Mouse (Mus musculus) natural killer cell, adult 2 months (primary cell): ENCODE data around the gene Itpr3.

ENCODE experiments used
- DNase-seq, 2 experiments: peaks; one replicate each; pipeline ENCODE4 v3.0.0; 2022; ENCODE audit warnings: low spot score in 2 of 2

Gene Itpr3

DNA sequence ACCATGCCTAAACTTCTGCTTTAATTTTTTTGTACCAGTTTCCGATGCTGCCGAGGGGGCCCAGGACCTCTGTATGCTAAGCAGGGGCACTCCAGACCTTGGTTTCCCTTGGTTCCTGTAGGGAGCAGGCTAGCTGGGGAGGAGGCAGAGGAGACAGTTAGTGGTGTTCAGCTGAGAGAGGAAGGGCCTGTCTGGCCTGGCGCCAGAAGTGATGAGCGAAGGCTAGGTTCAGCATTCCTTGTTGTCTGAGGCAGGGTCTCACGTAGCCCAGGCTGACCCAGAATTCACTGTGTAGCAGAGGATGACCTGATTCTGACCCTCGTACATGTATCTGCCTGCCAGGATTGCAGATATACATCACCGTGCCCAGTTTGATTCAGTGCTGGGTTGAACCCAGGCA, 13.8 kb downstream of the Itpr3 start:
- DNase-seq: no peak

DNA sequence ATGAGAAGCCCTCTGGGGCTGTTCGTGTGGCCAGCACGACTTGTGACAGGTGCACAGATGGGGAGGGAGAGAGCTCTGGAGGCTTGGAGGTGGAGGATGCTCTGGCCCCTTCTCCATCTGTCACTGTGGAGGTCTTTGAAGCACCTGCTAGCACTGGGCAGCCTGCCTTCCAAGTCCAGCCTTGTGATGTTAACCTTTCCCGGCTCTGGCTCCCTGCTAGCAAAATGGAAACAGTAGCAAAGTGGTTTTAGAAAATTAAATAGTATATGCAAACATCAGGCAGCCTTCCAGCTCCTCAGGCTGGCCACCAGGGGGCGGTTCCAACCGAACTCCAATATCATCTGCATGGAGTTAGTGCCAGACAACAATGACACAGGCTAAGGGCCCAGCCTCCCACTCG, 14.5 kb downstream of the Itpr3 start:
- DNase-seq: peak in 1 of 2 experiments; percentile 49

DNA sequence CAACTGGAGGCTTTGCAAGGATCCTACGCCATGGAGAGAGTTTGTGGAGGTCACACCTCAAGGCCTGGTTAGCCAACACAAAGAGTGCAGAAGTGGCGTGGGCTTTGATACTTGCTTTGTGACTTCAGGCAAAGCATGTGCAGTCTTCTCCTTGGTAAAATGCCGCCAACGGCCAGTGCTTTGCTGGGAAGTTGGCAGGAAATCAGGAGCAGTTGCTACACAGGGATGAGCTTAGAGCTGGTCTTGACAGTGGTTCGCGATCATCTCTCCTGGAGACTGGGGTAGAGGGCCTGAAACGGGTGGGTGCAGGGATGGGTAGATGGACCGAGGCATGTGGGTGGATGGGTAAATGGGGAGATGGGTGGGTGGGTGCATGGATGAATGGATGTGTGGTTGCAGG, 15.3 kb downstream of the Itpr3 start:
- no peak for DNase-seq

DNA sequence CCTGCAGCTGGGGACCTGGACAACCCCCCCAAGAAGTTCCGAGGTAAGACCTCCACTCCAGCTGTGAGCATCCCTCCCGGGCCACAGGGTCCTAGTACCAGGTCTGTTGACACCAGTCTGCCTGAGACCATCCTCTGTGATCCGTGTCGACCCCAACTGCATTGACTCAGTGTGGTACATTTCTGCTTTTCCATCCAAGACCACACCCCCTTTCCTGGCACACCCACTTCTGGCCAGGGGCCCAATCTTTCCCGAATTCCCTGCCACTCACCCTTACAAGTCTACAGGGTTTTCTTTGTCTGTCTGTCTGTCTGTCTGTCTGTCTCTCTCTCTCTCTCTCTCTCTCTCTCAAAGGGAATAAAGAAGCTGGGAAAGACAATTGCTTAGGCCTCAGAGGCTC, 16.0 kb downstream of the Itpr3 start:
- no peak for DNase-seq

DNA sequence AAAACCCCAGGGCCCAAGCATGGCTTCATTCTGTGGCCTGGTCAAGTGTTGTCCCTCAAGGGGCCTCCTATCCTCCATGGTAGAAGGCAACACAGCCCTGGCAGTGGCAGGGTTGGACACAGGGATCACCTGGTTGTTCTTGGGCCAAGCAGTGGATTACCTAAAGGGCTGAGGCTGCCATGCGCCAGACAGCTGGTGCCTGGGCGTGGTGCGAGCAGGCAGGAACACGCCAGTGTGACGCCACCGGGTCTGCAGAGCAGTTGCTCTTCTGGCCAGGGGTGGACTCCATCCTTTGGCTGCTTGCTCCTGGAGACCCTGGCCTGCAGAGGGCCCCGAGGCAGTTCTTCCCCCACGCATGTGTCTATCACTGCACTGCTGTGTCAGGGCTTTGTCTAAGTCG, 16.7 kb downstream of the Itpr3 start:
- no peak for DNase-seq

DNA sequence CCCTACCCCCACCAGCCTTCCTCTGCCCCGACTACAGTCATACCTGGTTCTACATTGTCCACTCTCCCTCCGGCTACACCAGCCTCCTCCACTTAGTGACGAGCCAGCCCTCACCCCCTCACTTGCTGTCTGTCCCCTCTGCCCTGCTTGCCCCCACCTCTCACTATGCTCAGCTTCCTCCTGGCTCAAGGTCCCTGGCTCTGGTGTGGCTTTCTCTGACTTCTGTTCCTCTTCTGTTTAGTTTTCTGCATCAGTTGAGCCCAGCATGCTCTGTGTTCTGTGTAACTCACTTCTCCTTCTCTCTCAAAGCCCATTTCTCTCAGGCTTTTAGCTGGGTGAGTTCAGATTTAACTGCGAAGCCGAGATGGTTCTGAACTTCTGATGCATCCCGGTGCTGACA, 17.1 kb downstream of the Itpr3 start:
- peak in 1 of 2 experiments; percentile 37 for DNase-seq

DNA sequence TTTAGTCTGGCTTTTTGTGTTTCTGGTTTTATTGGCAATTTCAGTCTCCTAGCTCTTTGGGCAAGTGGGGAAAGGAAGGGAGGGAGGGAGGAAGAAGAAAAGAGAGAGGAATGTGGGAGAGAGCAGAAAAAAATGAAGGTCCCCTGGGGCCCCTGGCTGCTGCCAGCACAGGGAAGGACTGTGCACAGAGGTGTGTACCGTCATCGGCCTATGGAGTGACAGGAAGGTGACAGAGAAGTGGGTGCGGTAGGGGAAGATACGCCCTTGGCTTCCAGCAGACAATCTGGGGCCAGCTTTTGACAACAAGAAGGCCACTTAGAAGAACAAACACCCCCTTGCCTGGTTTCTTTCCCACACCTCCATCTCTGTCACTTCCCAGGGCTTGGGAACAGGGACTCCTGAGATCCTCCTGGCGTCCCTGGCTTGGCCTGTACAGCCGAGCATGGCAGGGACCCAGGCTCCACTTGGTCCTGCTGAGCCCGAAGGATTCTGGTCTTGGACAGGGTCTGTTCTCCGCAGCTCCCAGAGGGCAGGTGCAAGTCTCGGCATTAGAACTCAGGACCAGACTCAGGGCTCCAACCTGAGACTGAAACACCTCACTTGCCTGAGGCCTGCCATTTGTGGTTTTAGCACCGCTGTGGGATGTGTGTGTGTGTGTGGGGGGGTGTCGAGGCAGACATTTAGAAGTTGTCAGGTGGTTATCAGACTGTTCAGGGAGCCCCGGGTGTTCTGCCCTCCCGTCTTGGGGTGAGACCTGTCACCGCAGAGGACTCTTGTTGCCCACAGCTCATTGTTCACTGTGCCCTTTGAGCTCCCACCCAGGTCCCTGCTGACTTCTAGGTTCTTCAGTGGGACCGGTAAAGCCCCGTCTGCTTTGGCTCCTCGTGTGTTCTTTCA, 18.0 kb downstream of the Itpr3 start:
- DNase-seq: peak; percentile 67 to 77

DNA sequence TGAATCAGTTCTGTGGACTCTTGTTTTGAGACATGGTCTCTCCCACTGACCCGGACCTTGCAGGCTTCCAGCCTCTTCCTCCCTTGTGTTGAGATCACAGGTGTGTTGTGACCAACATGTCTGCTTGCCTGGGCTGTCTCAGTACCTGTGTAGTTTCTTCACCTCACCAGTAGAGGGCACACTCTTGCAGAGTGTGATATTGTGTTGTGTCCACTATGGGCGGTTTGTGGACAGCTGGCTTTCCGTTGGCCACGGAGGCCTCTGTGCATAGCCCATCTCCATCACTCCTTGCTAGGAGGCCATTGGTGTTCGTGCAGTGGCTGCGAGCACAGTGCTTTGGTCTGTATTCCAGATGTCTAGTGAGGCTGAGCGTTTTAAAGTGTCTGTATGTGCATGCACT, 20.0 kb downstream of the Itpr3 start:
- DNase-seq: no peak

DNA sequence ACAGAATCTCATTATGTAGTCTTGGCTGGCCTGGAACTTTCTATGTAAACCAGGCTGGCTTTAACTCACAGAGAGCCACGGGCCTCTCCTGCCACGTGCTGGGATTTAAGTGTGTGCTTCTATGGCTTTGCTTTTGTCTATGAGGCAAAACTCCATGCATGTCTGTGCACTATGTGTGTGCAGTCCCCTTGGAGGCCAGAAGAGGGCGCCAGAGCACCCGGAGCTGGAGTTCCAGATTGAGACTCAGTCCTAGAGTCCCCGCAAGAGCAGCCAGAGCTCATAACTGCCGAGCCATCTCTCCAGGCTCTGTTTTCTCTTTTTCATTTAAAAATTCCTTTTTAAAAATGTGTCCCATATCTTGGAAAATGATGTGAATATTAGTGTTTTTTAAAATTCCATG, 20.8 kb downstream of the Itpr3 start:
- peak in 1 of 2 experiments; percentile 50 for DNase-seq

DNA sequence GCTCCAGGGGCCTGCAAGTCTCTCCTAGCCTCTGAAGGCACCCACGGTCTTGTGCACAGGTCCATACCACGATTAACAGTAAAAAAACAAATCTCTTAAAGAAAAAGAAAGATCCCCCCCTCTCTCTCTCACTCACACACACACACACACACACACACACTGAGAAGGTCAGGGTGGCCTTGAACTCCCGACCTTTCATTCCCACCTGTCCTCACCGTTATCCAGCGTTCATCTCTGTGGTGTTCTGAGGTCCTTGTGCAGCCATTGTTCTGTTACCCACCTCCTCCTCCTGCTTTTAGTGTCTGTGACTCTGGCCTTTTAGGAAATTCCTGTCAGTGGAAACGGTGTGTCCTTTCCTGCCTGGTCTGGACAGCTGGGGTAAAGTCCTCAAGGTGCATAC, 21.4 kb downstream of the Itpr3 start:
- DNase-seq: no peak

DNA sequence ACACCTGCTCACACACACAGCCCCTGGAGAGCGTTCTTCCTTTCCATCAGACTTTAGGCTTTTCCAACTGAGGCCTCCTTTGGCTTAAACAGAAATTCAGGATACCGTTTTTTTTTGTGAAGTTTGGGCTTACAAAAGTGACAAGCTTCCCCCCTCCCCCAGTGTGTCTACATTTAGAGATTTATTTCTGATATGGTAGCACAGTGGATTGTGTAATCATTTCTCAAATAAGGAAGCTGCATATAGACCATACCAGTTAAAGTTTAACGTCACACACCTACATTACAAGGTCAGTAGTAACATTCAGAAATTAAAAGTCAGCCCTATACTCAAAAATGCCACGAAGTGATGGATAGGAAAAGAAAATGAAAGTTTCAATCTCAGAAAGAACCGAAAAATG, 24.8 kb downstream of the Itpr3 start:
- no peak for DNase-seq

DNA sequence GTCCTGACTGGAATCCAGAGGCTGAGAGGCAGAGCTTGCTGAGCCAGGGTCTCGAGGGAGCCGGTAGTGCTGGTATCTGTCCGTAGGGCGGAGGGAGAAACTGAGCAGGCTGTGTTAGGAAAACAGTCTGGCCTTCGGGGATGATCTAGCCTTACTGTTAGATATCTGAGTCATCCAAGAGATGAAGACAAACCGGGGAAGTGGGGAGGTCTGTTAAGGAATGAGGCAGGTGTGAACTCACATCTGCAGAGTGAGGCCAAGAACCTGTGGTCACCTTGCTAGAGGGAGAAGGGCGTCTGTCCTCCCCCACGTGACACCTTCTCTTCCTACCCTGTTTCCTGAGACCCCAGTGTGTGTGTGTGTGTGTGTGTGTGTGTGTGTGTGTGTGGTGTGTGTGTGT, 25.7 kb downstream of the Itpr3 start:
- DNase-seq: no peak

DNA sequence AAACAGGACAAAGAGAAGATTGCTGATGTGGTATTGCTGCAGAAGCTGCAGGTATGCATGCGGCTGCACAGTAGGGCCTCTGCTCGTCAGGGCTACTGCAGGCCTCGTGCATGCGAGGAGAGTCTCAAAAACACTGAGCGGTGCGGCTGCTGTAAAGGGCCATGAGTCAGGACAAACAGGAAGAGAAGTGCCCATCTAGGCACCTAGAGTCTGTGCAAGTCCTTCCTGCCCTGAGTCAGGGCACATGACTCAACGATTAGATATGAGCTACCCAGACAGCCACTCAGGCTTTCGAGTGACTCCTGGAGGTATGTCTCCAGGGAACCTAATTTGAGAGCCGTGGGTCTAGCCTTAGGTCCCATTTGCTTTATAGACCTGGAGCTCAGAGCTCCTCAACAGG, 26.5 kb downstream of the Itpr3 start:
- peak; percentile 21 to 28 for DNase-seq

DNA sequence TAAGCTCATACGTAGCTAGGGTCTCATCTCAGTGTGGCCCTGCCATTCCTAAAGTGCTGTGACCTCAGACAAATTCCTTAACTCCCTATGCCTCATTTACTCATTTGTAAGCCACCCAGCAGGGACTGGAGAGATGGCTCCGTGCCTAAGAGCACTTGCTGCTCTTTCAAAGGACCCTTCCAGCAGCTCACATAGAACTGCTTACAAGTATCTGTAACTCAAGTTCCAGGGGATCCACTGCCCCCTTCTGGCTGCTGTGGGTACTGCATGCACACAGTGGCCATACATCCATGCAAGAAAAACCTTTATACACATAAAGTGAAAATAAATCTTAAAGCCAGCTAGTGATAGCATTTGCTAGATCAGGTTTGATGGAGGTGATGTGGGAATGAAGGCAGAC, 28.6 kb downstream of the Itpr3 start:
- DNase-seq: peak; percentile 65 to 79

DNA sequence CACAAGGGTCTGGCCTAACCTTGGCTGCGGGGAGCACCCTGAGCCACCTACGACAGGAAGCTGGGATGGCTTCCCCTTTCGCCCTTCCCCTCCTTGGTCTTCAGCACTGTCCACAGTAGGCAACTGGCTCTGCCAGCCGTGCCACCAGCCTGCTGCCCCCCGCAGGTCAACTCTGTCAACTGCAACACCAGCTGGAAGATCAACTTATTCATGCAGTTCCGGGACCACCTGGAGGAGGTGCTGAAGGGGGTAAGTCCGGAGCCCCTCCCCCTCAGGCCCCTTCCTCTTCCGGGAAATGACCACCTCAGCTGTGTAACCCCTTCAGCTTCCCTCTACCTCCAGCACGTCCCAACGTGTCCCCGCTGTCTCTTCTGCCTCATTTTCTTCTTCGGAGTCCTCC, 30.3 kb downstream of the Itpr3 start:
- peak in 1 of 2 experiments; percentile 42 for DNase-seq

DNA sequence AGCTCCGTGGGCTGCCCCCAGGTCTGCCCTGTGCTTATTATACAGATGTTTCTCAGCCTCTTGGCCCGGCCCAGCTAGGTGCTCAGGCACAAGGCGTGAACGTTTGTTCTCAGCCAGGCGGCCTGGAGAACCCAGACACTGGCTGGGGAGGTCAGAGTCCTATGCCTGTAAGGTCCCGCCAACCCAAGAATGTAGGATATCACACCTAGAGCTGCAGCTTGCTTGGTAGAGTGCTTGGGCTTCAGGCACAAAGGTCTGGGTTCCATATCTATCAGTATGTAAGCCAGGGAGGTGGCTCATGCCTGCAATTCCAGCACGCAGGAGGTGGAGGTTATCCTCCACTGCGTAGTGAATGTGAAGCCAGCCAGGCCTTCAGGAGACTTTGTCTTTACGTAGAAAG, 33.0 kb downstream of the Itpr3 start:
- DNase-seq: no peak

DNA sequence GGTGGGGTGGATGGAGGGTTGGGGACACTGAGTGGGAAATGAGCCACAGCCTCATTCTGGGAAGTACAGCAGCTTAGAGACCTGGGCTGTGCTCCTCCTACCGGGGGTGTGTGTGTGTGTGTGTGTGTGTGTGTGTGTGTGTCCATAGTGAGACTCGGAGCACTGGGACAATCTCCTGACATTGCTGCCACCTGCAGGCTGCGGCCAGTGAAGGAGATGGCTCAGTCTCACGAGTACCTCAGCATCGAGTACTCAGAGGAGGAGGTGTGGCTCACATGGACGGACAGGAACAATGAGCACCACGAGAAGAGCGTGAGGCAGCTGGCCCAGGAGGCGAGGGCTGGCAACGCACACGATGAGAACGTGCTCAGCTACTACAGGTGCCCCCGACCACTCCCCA, 38.6 kb downstream of the Itpr3 start:
- no peak for DNase-seq

DNA sequence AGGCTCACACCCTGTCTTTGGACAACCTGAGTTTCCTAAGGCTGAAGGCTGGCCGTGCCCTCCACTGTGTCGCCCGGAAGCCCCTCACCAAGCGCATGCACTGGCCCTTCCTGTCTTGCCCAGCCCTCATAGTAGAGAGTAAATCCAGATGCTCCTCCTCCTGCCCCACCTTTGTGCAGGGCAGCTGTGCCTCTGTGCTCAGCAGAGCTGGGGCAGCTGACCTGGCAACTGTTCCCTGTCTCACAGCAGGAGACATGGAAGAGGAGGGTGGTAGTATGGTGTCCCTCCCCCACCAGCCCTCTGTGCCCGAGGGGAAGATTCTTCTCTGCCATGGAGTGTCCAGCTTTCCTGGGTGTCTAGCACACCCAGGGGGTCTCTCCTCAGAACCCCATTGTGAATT, 44.6 kb downstream of the Itpr3 start:
- DNase-seq: no peak

DNA sequence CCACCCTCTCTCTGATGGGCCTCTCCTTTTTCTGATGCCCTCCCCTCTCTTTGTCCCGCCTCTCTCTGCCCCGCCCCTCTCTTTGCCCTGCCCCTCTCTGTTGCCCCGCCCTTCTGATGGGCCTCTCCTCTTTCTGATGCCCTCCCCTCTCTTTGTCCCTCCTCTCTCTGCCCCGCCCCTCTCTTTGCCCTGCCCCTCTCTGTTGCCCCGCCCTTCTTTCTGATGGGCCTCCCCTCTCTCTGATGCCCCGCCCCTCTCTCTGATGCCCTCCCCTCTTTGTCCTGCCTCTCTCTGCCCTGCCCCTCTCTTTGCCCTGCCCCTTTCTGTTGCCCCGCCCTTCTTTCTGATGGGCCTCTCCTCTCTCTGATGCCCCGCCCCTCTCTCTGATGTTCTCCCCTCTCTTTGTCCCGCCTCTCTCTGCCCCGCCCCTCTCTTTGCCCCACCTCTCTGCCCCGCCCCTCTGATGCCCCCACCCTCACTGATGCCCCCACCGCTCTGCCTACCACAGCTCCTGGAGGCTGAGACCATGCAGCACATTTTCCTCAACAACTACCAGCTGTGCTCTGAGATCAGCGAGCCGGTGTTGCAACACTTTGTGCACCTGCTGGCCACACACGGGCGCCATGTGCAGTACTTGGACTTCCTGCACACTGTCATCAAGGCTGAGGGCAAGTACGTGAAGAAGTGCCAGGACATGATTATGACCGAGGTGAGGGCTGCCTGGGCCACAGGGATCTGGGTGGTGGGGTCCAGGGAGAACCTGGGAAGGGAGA, 48.8 kb downstream of the Itpr3 start:
- DNase-seq: no peak

DNA sequence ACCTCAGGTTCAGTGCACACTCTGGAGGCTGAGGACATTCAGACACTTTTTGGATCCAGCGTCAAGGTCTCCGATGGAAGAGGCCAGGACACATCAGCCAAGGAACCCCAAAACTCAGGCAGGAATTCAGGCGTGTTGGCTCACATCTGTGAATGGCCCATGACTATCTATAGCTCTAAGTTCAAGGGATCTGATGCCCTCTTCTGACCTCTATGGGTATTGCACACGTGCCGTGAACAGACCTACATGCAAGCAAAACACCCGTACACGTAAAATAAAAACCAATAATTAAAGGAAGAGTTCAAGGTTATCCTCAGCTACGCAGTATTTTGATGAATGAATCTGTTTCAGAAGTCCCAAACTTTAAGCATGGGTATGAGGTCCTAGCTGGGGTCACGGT, 49.6 kb downstream of the Itpr3 start:
- peak; percentile 20 to 34 for DNase-seq

DNA sequence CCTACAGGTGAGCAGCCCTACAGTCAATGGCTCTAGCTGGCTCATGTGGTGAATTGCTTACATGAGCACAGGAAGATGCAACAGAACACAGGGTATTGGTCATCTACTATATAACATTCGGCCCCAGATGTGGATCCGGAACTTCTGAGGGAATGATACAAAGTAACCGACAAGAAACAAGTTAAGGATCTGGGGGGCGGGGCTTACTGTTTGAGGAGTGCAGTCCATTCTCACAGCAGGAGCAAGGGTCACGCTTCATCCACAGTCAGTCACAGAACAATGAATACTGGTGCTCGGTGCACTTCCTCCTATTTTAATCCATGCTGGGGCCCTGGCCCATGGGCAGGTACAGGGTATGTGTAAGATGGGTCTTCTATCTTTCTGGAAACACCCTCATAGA, 50.8 kb downstream of the Itpr3 start:
- DNase-seq: no peak

DNA sequence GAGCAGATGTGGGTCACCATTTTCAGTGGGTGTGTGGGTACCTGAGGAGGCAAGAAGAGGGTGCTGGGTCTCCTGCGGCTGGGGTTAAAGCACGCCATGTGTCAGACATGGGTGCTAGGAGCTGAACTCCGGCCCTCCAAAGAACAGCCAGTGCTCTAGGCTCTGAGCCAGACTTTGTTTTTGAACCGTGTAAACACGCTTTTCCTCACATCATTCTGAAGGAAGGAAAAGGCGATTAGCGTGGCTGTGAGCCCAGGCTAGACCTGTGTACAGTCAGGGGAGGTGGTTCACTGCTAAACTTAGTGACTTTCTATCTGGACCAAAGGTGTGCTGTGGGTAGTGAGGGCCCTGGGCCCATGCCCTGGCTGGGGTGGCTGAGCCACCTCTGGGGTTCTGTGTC, 53.0 kb downstream of the Itpr3 start:
- DNase-seq: no peak
